Mouse (Mus musculus): ENCODE measurements around the gene Sdsl. TPM values are rescaled to one million over a fixed set of nuclear protein-coding genes. Genes with fewer than 3 reads are reported as not detected.

Gene Sdsl
- polyA plus RNA-seq, 1 experiment from 2014 or later = 10.5 TPM

- no peak for ATAC-seq (ENCODE audit: low FRiP score, low TSS enrichment)
- Histone ChIP-seq H3K9ac (ENCODE audit: low read depth, low read length) (no peak overlapping the region), H3K27me3 (ENCODE audit: control insufficient read depth, insufficient read depth, low read length) (no peaks in the 10 kb centered on the region), H3K4me2 (replicated peaks; ENCODE audit: low read depth, low read length) (no peak overlapping the region), H3K4me1 (ENCODE audit: control insufficient read depth, insufficient read depth, low read length) (no peaks in the 10 kb centered on the region), H3K36me3 (ENCODE audit: control insufficient read depth, insufficient read depth, low read length) (no peaks in the 10 kb centered on the region), H3K9me3 (ENCODE audit: control insufficient read depth, low read length) (no peaks in the 10 kb centered on the region), H3K27ac (ENCODE audit: low read depth, low read length) (no peak overlapping the region), H3K4me3 (ENCODE audit: low read length) (no peak overlapping the region)
- 63% methylated on average over 6 of the region's 6 CpGs for WGBS
These were observed 3.8 kb downstream of the Sdsl start for GRCm38 (mm10) chr5:120468830-120469229.

- no peak for ATAC-seq (ENCODE audit: low FRiP score, low TSS enrichment)
- Histone ChIP-seq H3K36me3 (ENCODE audit: control insufficient read depth, insufficient read depth, low read length) (no peaks in the 10 kb centered on the region), H3K27me3 (ENCODE audit: control insufficient read depth, insufficient read depth, low read length) (no peaks in the 10 kb centered on the region), H3K4me1 (ENCODE audit: control insufficient read depth, insufficient read depth, low read length) (no peaks in the 10 kb centered on the region), H3K9me3 (ENCODE audit: control insufficient read depth, low read length) (no peaks in the 10 kb centered on the region), H3K4me3 (ENCODE audit: low read length) (no peak overlapping the region), H3K27ac (ENCODE audit: low read depth, low read length) (no peak overlapping the region), H3K9ac (ENCODE audit: low read depth, low read length) (no peak overlapping the region), H3K4me2 (replicated peaks; ENCODE audit: low read depth, low read length) (no peak overlapping the region)
- 67% methylated on average over 5 of the region's 5 CpGs for WGBS
These were observed 4.3 kb downstream of the Sdsl start for GRCm38 (mm10) chr5:120468336-120468735.

GRCm38 (mm10) chr5:120467026-120467425, 5.6 kb downstream of the Sdsl start:
- Histone ChIP-seq H3K27me3 (ENCODE audit: control insufficient read depth, insufficient read depth, low read length) (no peaks in the 10 kb centered on the region), H3K36me3 (ENCODE audit: control insufficient read depth, insufficient read depth, low read length) (no peaks in the 10 kb centered on the region), H3K4me3 (ENCODE audit: low read length) (peak overlapping the region; percentile 27), H3K9me3 (ENCODE audit: control insufficient read depth, low read length) (no peaks in the 10 kb centered on the region), H3K9ac (ENCODE audit: low read depth, low read length) (peak overlapping the region; percentile 28; the same call in 1 of the 2 replicates), H3K4me1 (ENCODE audit: control insufficient read depth, insufficient read depth, low read length) (no peaks in the 10 kb centered on the region), H3K4me2 (replicated peaks; ENCODE audit: low read depth, low read length) (peak overlapping the region; percentile 32), H3K27ac (ENCODE audit: low read depth, low read length) (no peak overlapping the region)
- ATAC-seq (ENCODE audit: low FRiP score, low TSS enrichment) = peak; percentile 76; the same call in 1 of the 2 replicates
- WGBS = 6% methylated on average over 4 of the region's 4 CpGs

- Histone ChIP-seq H3K36me3 (ENCODE audit: control insufficient read depth, insufficient read depth, low read length) (no peaks in the 10 kb centered on the region), H3K27ac (ENCODE audit: low read depth, low read length) (no peak overlapping the region), H3K4me1 (ENCODE audit: control insufficient read depth, insufficient read depth, low read length) (no peaks in the 10 kb centered on the region), H3K4me2 (replicated peaks; ENCODE audit: low read depth, low read length) (no peak overlapping the region), H3K9me3 (ENCODE audit: control insufficient read depth, low read length) (no peaks in the 10 kb centered on the region), H3K9ac (ENCODE audit: low read depth, low read length) (no peak overlapping the region), H3K27me3 (ENCODE audit: control insufficient read depth, insufficient read depth, low read length) (no peaks in the 10 kb centered on the region), H3K4me3 (ENCODE audit: low read length) (no peak overlapping the region)
- 83% methylated on average over 6 of the region's 6 CpGs for WGBS
- ATAC-seq (ENCODE audit: low FRiP score, low TSS enrichment) = no peak
These were observed 6.8 kb downstream of the Sdsl start for GRCm38 (mm10) chr5:120465860-120466259.

- no peaks in the 10 kb centered on the region for H3K9me3 ChIP-seq (ENCODE audit: control insufficient read depth, low read length)
- no peaks in the 10 kb centered on the region for H3K4me1 ChIP-seq (ENCODE audit: control insufficient read depth, insufficient read depth, low read length)
- no peak for ATAC-seq (ENCODE audit: low FRiP score, low TSS enrichment)
- no peak overlapping the region for H3K27ac ChIP-seq (ENCODE audit: low read depth, low read length)
- no peak overlapping the region for H3K4me3 ChIP-seq (ENCODE audit: low read length)
- no peak overlapping the region for H3K9ac ChIP-seq (ENCODE audit: low read depth, low read length)
- H3K36me3 ChIP-seq (ENCODE audit: control insufficient read depth, insufficient read depth, low read length) = no peaks in the 10 kb centered on the region
- WGBS = 45% methylated on average over 5 of the region's 5 CpGs
- H3K27me3 ChIP-seq (ENCODE audit: control insufficient read depth, insufficient read depth, low read length) = no peaks in the 10 kb centered on the region
- H3K4me2 ChIP-seq (replicated peaks; ENCODE audit: low read depth, low read length) = no peak overlapping the region
These were observed 7.5 kb downstream of the Sdsl start for GRCm38 (mm10) chr5:120465062-120465461.

DNA sequence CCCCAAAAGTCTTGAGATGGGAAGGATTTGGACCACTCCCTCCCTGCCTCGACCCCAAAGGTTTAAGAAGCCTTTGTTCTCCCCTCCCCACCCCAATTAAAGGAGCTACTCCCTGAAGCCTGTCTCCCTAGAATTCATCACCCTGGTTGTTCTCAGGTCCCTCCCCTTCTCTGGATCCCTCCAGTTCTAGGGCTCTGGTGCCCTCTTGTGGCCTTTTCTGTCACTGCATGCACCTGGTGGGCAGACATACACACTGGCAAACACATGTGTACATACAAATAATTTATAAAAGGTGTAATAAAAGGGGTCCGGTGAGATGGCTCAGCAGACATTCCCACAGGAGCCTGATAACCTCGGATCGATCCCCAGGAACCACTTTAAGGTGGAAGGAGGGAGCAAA, 8.3 kb downstream of the Sdsl start:
- 82% methylated on average over 4 of the region's 4 CpGs for WGBS
- H3K36me3 ChIP-seq (ENCODE audit: control insufficient read depth, insufficient read depth, low read length) = no peaks in the 10 kb centered on the region
- H3K4me1 ChIP-seq (ENCODE audit: control insufficient read depth, insufficient read depth, low read length) = no peaks in the 10 kb centered on the region
- no peaks in the 10 kb centered on the region for H3K27me3 ChIP-seq (ENCODE audit: control insufficient read depth, insufficient read depth, low read length)
- no peak overlapping the region for H3K27ac ChIP-seq (ENCODE audit: low read depth, low read length)
- no peak for ATAC-seq (ENCODE audit: low FRiP score, low TSS enrichment)
- H3K9me3 ChIP-seq (ENCODE audit: control insufficient read depth, low read length) = no peaks in the 10 kb centered on the region
- H3K9ac ChIP-seq (ENCODE audit: low read depth, low read length) = no peak overlapping the region
- no peak overlapping the region for H3K4me2 ChIP-seq (replicated peaks; ENCODE audit: low read depth, low read length)
- no peak overlapping the region for H3K4me3 ChIP-seq (ENCODE audit: low read length)

DNA sequence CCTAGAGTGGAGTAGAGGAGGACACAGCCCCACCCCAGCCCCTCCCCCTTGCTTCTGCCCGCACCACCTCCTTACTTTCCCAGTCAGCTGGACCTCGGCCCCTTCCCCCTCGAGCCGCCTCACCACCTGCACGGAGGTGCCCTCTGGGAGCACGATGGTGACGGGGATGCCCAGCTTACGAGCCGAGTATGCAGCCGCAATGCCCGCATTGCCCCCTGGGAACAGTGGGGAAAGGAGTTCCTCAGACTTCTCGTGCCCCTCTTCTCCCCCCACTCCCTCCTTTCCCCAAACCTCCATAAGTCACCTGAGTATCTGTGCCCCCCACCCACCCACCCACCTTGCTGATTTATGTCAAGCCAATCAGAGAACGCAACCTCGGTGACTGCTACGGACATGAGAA, 10.7 kb downstream of the Sdsl start:
- no peaks in the 10 kb centered on the region for H3K4me1 ChIP-seq (ENCODE audit: control insufficient read depth, insufficient read depth, low read length)
- 69% methylated on average over 15 of the region's 15 CpGs for WGBS
- H3K9me3 ChIP-seq (ENCODE audit: control insufficient read depth, low read length) = no peaks in the 10 kb centered on the region
- H3K27ac ChIP-seq (ENCODE audit: low read depth, low read length) = no peak overlapping the region
- no peaks in the 10 kb centered on the region for H3K27me3 ChIP-seq (ENCODE audit: control insufficient read depth, insufficient read depth, low read length)
- no peaks in the 10 kb centered on the region for H3K36me3 ChIP-seq (ENCODE audit: control insufficient read depth, insufficient read depth, low read length)
- no peak for ATAC-seq (ENCODE audit: low FRiP score, low TSS enrichment)
- no peak overlapping the region for H3K4me2 ChIP-seq (replicated peaks; ENCODE audit: low read depth, low read length)
- H3K4me3 ChIP-seq (ENCODE audit: low read length) = no peak overlapping the region
- no peak overlapping the region for H3K9ac ChIP-seq (ENCODE audit: low read depth, low read length)

- H3K9me3 ChIP-seq (ENCODE audit: control insufficient read depth, low read length) = no peaks in the 10 kb centered on the region
- no peak overlapping the region for H3K4me3 ChIP-seq (ENCODE audit: low read length)
- H3K27ac ChIP-seq (ENCODE audit: low read depth, low read length) = no peak overlapping the region
- ATAC-seq (ENCODE audit: low FRiP score, low TSS enrichment) = 0 out of 2 replicates have a peak, but pooled peaks have one; percentile 11
- H3K9ac ChIP-seq (ENCODE audit: low read depth, low read length) = no peak overlapping the region
- no peaks in the 10 kb centered on the region for H3K27me3 ChIP-seq (ENCODE audit: control insufficient read depth, insufficient read depth, low read length)
- H3K4me1 ChIP-seq (ENCODE audit: control insufficient read depth, insufficient read depth, low read length) = no peaks in the 10 kb centered on the region
- no peak overlapping the region for H3K4me2 ChIP-seq (replicated peaks; ENCODE audit: low read depth, low read length)
- WGBS = 72% methylated on average over 10 of the region's 10 CpGs
- no peaks in the 10 kb centered on the region for H3K36me3 ChIP-seq (ENCODE audit: control insufficient read depth, insufficient read depth, low read length)
These were observed 13.5 kb downstream of the Sdsl start for GRCm38 (mm10) chr5:120459133-120459532.

DNA sequence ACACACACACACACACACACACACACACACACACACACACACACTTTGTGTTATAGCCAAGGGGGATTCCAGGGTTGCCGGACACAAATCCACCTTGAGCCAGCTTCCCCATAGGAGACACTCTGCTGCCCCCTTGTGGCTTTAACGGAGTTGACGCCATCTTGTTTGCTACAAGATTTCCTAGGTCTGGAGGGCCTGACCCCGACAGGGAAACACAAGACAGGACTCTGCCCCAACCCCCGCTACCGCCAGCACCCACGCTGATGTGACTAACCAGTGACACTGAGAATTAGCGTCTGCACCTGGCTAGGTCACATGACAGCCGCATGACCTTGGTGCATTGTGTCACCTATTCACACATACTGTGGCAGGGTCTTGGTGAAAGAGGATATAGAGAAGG, 15.0 kb downstream of the Sdsl start:
- H3K36me3 ChIP-seq (ENCODE audit: control insufficient read depth, insufficient read depth, low read length) = no peaks in the 10 kb centered on the region
- no peak overlapping the region for H3K27ac ChIP-seq (ENCODE audit: low read depth, low read length)
- H3K27me3 ChIP-seq (ENCODE audit: control insufficient read depth, insufficient read depth, low read length) = no peaks in the 10 kb centered on the region
- ATAC-seq (ENCODE audit: low FRiP score, low TSS enrichment) = peak; percentile 29; the same call in 1 of the 2 replicates
- H3K9ac ChIP-seq (ENCODE audit: low read depth, low read length) = no peak overlapping the region
- H3K9me3 ChIP-seq (ENCODE audit: control insufficient read depth, low read length) = no peaks in the 10 kb centered on the region
- no peaks in the 10 kb centered on the region for H3K4me1 ChIP-seq (ENCODE audit: control insufficient read depth, insufficient read depth, low read length)
- 6% methylated on average over 9 of the region's 9 CpGs for WGBS
- no peak overlapping the region for H3K4me3 ChIP-seq (ENCODE audit: low read length)
- no peak overlapping the region for H3K4me2 ChIP-seq (replicated peaks; ENCODE audit: low read depth, low read length)

Measured in kidney, embryonic 14.5 days (tissue).